Mouse (Mus musculus): ENCODE data around the gene Olfr1086. TPM values are rescaled to one million over a fixed set of nuclear protein-coding genes. Genes with fewer than 3 reads are reported as not detected.
"Not testable (repeated sequence)": the region's sequence is repeated elsewhere in the genome, so short reads cannot be mapped to it uniquely, and the experiment has no call there.

The Olfr1086 gene
- not detected in 2 replicates for polyA plus RNA-seq (2014; fragmentation: Nextera tagmentation; extraction: Ambion mirVana)

- TF ChIP-seq CTCF (IDR thresholded peaks at IDR 0.05; ENCODE audit: low read depth), result no peak
Measured at GRCm38 (mm10) chr2:86679992-86680391, at the start of gene Olfr1086. Gene Olfr1086, minus strand, starts transcription at chr2:86680092.

GRCm38 (mm10) chr2:86698295-86698694 lies 18.4 kb upstream of the Olfr1086 start, which contains the start of gene Olfr1087:
Gene Olfr1087, minus strand, starts transcription at chr2:86698395.
- H3K9ac ChIP-seq, result no peak within 1 kb of the TSS
- H3K27me3 ChIP-seq (ENCODE audit: insufficient read depth, low read length), result no peaks in the 10 kb centered on the region
- DNase-seq (no peak), ATAC-seq (ENCODE audit: insufficient read depth) (no peak)
- no peaks in the 10 kb centered on the region for H3K4me1 ChIP-seq (ENCODE audit: insufficient read depth)
- H3K9me3 ChIP-seq (ENCODE audit: low read depth, low read length), result no peaks in the 10 kb centered on the region
- no peak within 1 kb of the TSS for H3K4me2 ChIP-seq
- no peak within 1 kb of the TSS for H3K4me3 ChIP-seq (ENCODE audit: low read depth, low read length)
- TF ChIP-seq CTCF (IDR thresholded peaks at IDR 0.05; ENCODE audit: low read depth), result no peak
- H3K36me3 ChIP-seq (ENCODE audit: insufficient read depth), result no peaks in the 10 kb centered on the region
- H3K27ac ChIP-seq (ENCODE audit: low read depth), result no peak within 1 kb of the TSS

More at GRCm38 (mm10) chr2:86679992-86680391, at the start of gene Olfr1086:
- Histone ChIP-seq H3K36me3 (ENCODE audit: insufficient read depth) (no peaks in the 10 kb centered on the region), H3K27me3 (ENCODE audit: insufficient read depth, low read length) (no peaks in the 10 kb centered on the region), H3K9ac (no peak within 1 kb of the TSS), H3K4me2 (no peak within 1 kb of the TSS), H3K4me3 (ENCODE audit: low read depth, low read length) (no peak within 1 kb of the TSS), H3K9me3 (ENCODE audit: low read depth, low read length) (no peaks in the 10 kb centered on the region), H3K27ac (ENCODE audit: low read depth) (no peak within 1 kb of the TSS), H3K4me1 (ENCODE audit: insufficient read depth) (no peaks in the 10 kb centered on the region)
- DNase-seq (no peak), ATAC-seq (ENCODE audit: insufficient read depth) (no peak)
- 70% methylated on average over 2 of the region's 2 CpGs for WGBS

- H3K36me3 ChIP-seq (ENCODE audit: insufficient read depth), result no peaks in the 10 kb centered on the region
- H3K27ac ChIP-seq (ENCODE audit: low read depth), result no peak within 1 kb of the TSS
- H3K4me1 ChIP-seq (ENCODE audit: insufficient read depth), result no peaks in the 10 kb centered on the region
- ATAC-seq (ENCODE audit: insufficient read depth), result no peak
- no peak within 1 kb of the TSS for H3K4me2 ChIP-seq
- TF ChIP-seq CTCF (IDR thresholded peaks at IDR 0.05; ENCODE audit: low read depth), result no peak
- no peaks in the 10 kb centered on the region for H3K27me3 ChIP-seq (ENCODE audit: insufficient read depth, low read length)
- DNase-seq, result no peak
- no peaks in the 10 kb centered on the region for H3K9me3 ChIP-seq (ENCODE audit: low read depth, low read length)
- no peak within 1 kb of the TSS for H3K9ac ChIP-seq
- 16% methylated on average over 1 of the region's 1 CpGs for WGBS
- H3K4me3 ChIP-seq (ENCODE audit: low read depth, low read length), result no peak within 1 kb of the TSS
Measured at GRCm38 (mm10) chr2:86661919-86662318, 18.0 kb downstream of the Olfr1086 start, which contains the start of gene Olfr1085. Gene Olfr1085, minus strand, starts transcription at chr2:86662019.

- 78% methylated on average over 1 of the region's 1 CpGs for WGBS
- H3K9ac ChIP-seq; H3K36me3 ChIP-seq (ENCODE audit: insufficient read depth); H3K9me3 ChIP-seq (ENCODE audit: low read depth, low read length); H3K27ac ChIP-seq (ENCODE audit: low read depth); H3K4me2 ChIP-seq; H3K4me3 ChIP-seq (ENCODE audit: low read depth, low read length); DNase-seq; H3K27me3 ChIP-seq (ENCODE audit: insufficient read depth, low read length); H3K4me1 ChIP-seq (ENCODE audit: insufficient read depth); ATAC-seq (ENCODE audit: insufficient read depth): not testable (repeated sequence)
Measured at GRCm38 (mm10) chr2:86639625-86640024, 40.3 kb downstream of the Olfr1086 start, which contains the start of gene Olfr1084. Gene Olfr1084, minus strand, starts transcription at chr2:86639725.

Other genes with a start within 250 kb of the Olfr1086 start
- gene Olfr1065, start 229.5 kb downstream of the Olfr1086 start, polyA plus RNA-seq (2014; fragmentation: Nextera tagmentation; extraction: Ambion mirVana), result not detected in 2 replicates
- gene Olfr1066, start 223.8 kb downstream of the Olfr1086 start, polyA plus RNA-seq (2014; fragmentation: Nextera tagmentation; extraction: Ambion mirVana), result not detected in 2 replicates
- not detected in 2 replicates for gene Olfr228, start 192.7 kb downstream of the Olfr1086 start, polyA plus RNA-seq (2014; fragmentation: Nextera tagmentation; extraction: Ambion mirVana)
- not detected in 2 replicates for gene Olfr1076, start 171.6 kb downstream of the Olfr1086 start, polyA plus RNA-seq (2014; fragmentation: Nextera tagmentation; extraction: Ambion mirVana)
- not detected in 2 replicates for gene Olfr1079, start 137.6 kb downstream of the Olfr1086 start, polyA plus RNA-seq (2014; fragmentation: Nextera tagmentation; extraction: Ambion mirVana)
- not detected in 2 replicates for gene Olfr1080, start 121.9 kb downstream of the Olfr1086 start, polyA plus RNA-seq (2014; fragmentation: Nextera tagmentation; extraction: Ambion mirVana)
- gene Olfr1082, start 81.1 kb downstream of the Olfr1086 start, polyA plus RNA-seq (2014; fragmentation: Nextera tagmentation; extraction: Ambion mirVana), result not detected in 2 replicates
- not detected in 2 replicates for gene Olfr1084, start 40.4 kb downstream of the Olfr1086 start, polyA plus RNA-seq (2014; fragmentation: Nextera tagmentation; extraction: Ambion mirVana)
- gene Olfr1085, start 18.1 kb downstream of the Olfr1086 start, polyA plus RNA-seq (2014; fragmentation: Nextera tagmentation; extraction: Ambion mirVana), result not detected in 2 replicates
- gene Olfr1087, start 18.3 kb upstream of the Olfr1086 start, polyA plus RNA-seq (2014; fragmentation: Nextera tagmentation; extraction: Ambion mirVana), result not detected in 2 replicates
- not detected in 2 replicates for gene Olfr1089, start 53.6 kb upstream of the Olfr1086 start, polyA plus RNA-seq (2014; fragmentation: Nextera tagmentation; extraction: Ambion mirVana)
- not detected in 2 replicates for gene Olfr1090, start 78.9 kb upstream of the Olfr1086 start, polyA plus RNA-seq (2014; fragmentation: Nextera tagmentation; extraction: Ambion mirVana)
- not detected in 2 replicates for gene Olfr1093, start 102.4 kb upstream of the Olfr1086 start, polyA plus RNA-seq (2014; fragmentation: Nextera tagmentation; extraction: Ambion mirVana)
- not detected in 2 replicates for gene Olfr141, start 129.9 kb upstream of the Olfr1086 start, polyA plus RNA-seq (2014; fragmentation: Nextera tagmentation; extraction: Ambion mirVana)
- gene Olfr1094, start 144.6 kb upstream of the Olfr1086 start, polyA plus RNA-seq (2014; fragmentation: Nextera tagmentation; extraction: Ambion mirVana), result not detected in 2 replicates
- gene Olfr1095, start 171.6 kb upstream of the Olfr1086 start, polyA plus RNA-seq (2014; fragmentation: Nextera tagmentation; extraction: Ambion mirVana), result not detected in 2 replicates
- gene Gm13723, start 194.7 kb upstream of the Olfr1086 start, polyA plus RNA-seq (2014; fragmentation: Nextera tagmentation; extraction: Ambion mirVana), result not detected in 2 replicates
- gene Olfr1097, start 212.1 kb upstream of the Olfr1086 start, polyA plus RNA-seq (2014; fragmentation: Nextera tagmentation; extraction: Ambion mirVana), result not detected in 2 replicates
- gene Olfr1098, start 244.5 kb upstream of the Olfr1086 start, polyA plus RNA-seq (2014; fragmentation: Nextera tagmentation; extraction: Ambion mirVana), result not detected in 2 replicates

Measured in lung, embryonic 14.5 days (tissue).